Comparison of ENCODE assay signal across 8 mouse cellular contexts in genomic region chr8:109464451-109464891, GRCm38 (mm10). TPM values are rescaled to one million over a fixed set of nuclear protein-coding genes. Genes with fewer than 3 reads are reported as not detected.
DNase-seq lines count a peak whose midpoint lies in the region; ATAC-seq lines count a peak whose summit lies in the region.

No protein-coding gene starts in this region.

- peak overlapping the region; percentile 93 for H3K27ac ChIP-seq in forebrain, embryonic 16.5 days (ENCODE audit: low read length)
- no peak overlapping the region for H3K27ac ChIP-seq in lung, embryonic 16.5 days (ENCODE audit: low read length)

- intact Hi-C loops in gastrocnemius, postnatal 36 days (cut with DNase I): no loop called here
- intact Hi-C loops in gastrocnemius, postnatal 14 days (cut with DNase I; ENCODE audit: low total_unique reads): no loop called here

- peak; percentile 91 for ATAC-seq in forebrain, embryonic 16.5 days
- peak; percentile 91 for ATAC-seq in lung, embryonic 16.5 days (ENCODE audit: low read depth)

- H3K4me3 ChIP-seq in forebrain, embryonic 16.5 days (replicated peaks; ENCODE audit: low read length): peak overlapping the region; percentile 18
- no peak overlapping the region for H3K4me3 ChIP-seq in lung, embryonic 16.5 days (ENCODE audit: low read length)

- WGBS in forebrain, embryonic 16.5 days: 4% methylated on average over 15 of the region's 15 CpGs
- 10% methylated on average over 15 of the region's 15 CpGs for WGBS in lung, embryonic 16.5 days

- H3K36me3 ChIP-seq in forebrain, embryonic 16.5 days (ENCODE audit: control insufficient read depth, insufficient read depth): no peaks in the 10 kb centered on the region
- H3K36me3 ChIP-seq in lung, embryonic 16.5 days (ENCODE audit: control insufficient read depth, insufficient read depth, low read length): no peaks in the 10 kb centered on the region

- peak overlapping the region; percentile 38 for H3K9ac ChIP-seq in forebrain, embryonic 16.5 days (replicated peaks; ENCODE audit: low read depth, low read length)
- H3K9ac ChIP-seq in lung, embryonic 16.5 days (ENCODE audit: low read length): no peak overlapping the region

- no peaks in the 10 kb centered on the region for H3K27me3 ChIP-seq in forebrain, embryonic 16.5 days (replicated peaks; ENCODE audit: control insufficient read depth, insufficient read depth, low read length)
- no peaks in the 10 kb centered on the region; the same call in 1 of the 2 replicates for H3K27me3 ChIP-seq in lung, embryonic 16.5 days (ENCODE audit: control insufficient read depth, insufficient read depth, low read depth, low read length)

- peaks cover 51% of the 10 kb centered on the region for H3K4me1 ChIP-seq in forebrain, embryonic 16.5 days (replicated peaks; ENCODE audit: control insufficient read depth, insufficient read depth, low read length)
- peaks cover 14% of the 10 kb centered on the region for H3K4me1 ChIP-seq in lung, embryonic 16.5 days (replicated peaks; ENCODE audit: control insufficient read depth, insufficient read depth, low read length)

- peak; percentile 54 for DNase-seq in ES-CJ7 (ENCODE audit: low read depth, low spot score)
- DNase-seq in adrenal gland, postnatal 25 days: peak; percentile 26
- peak; percentile 32 for DNase-seq in kidney, postnatal 10 days
- peak; percentile 81 to 90 for DNase-seq in right cerebral cortex, postnatal 10 days (ENCODE audit: low spot score in 2 of 2)
- no peak for DNase-seq in gastrocnemius, postnatal 36 days
- DNase-seq in gastrocnemius, postnatal 14 days: no peak

- H3K9me3 ChIP-seq in forebrain, embryonic 16.5 days (ENCODE audit: control insufficient read depth, low read length): no peaks in the 10 kb centered on the region
- no peaks in the 10 kb centered on the region for H3K9me3 ChIP-seq in lung, embryonic 16.5 days (ENCODE audit: control insufficient read depth, low read length)

- peak overlapping the region; percentile 52 for H3K4me2 ChIP-seq in forebrain, embryonic 16.5 days (ENCODE audit: low read length)
- H3K4me2 ChIP-seq in lung, embryonic 16.5 days (ENCODE audit: low read depth, low read length): peak overlapping the region; percentile 39

RNA-seq across cellular contexts. Expression of gene Pmfbp1, which starts 29.4 kb away (rescaled TPM):
- not detected in 2 replicates for total RNA-seq in adrenal gland, postnatal 25 days (2021)
- polyA plus RNA-seq in forebrain, embryonic 16.5 days (2015; fragmentation: Nextera tagmentation; extraction: Ambion mirVana): 0.06 and 0.18 TPM in 2 replicates
- polyA plus RNA-seq in lung, embryonic 16.5 days (2015; fragmentation: Nextera tagmentation; extraction: Ambion mirVana): not detected in 2 replicates
- not detected for total RNA-seq in gastrocnemius, postnatal 36 days (2021)
- total RNA-seq in gastrocnemius, postnatal 14 days (2021): under 1 TPM in 1 of 2 experiments, not detected in 1; 0.06 TPM

Comparison
In these comparisons a context has a peak if more than half of its experiments do, and no peak if none do; other contexts are left out.
1. DNase-seq: peak in ES-CJ7 (single experiment), adrenal gland, postnatal 25 days (single experiment), kidney, postnatal 10 days (single experiment) and right cerebral cortex, postnatal 10 days (2 of 2); none in gastrocnemius, postnatal 36 days (0 of 2) and gastrocnemius, postnatal 14 days (single experiment).